Mouse (Mus musculus): ENCODE results near the gene Tcf12. TPM values are rescaled to one million over a fixed set of nuclear protein-coding genes. Genes with fewer than 3 reads are reported as not detected.

Gene Tcf12
- polyA plus RNA-seq, 1 experiment from 2014 or later, result 143 TPM

GRCm38 (mm10) chr9:72084131-72084530 lies 27.5 kb downstream of the Tcf12 start:
- Histone ChIP-seq H3K9me3 (no peaks in the 10 kb centered on the region), H3K27ac (no peak overlapping the region), H3K9ac (no peak overlapping the region), H3K27me3 (no peaks in the 10 kb centered on the region), H3K4me3 (no peak overlapping the region), H3K36me3 (no peaks in the 10 kb centered on the region; the same call in none of the 2 replicates), H3K4me2 (no peak overlapping the region), H3K4me1 (no peaks in the 10 kb centered on the region; the same call in 1 of the 2 replicates)
- no peak for ATAC-seq (ENCODE audit: insufficient number of reproducible peaks, insufficient read depth, low FRiP score, low TSS enrichment, low read depth)

GRCm38 (mm10) chr9:72076158-72076557 lies 35.5 kb downstream of the Tcf12 start:
- H3K36me3 ChIP-seq, result no peaks in the 10 kb centered on the region
- H3K27me3 ChIP-seq, result no peaks in the 10 kb centered on the region
- H3K4me2 ChIP-seq, result no peak overlapping the region
- no peaks in the 10 kb centered on the region for H3K4me1 ChIP-seq
- no peak overlapping the region for H3K9ac ChIP-seq
- no peaks in the 10 kb centered on the region for H3K9me3 ChIP-seq
- no peak overlapping the region for H3K27ac ChIP-seq
- no peak for ATAC-seq (ENCODE audit: insufficient number of reproducible peaks, insufficient read depth, low FRiP score, low TSS enrichment, low read depth)
- no peak overlapping the region for H3K4me3 ChIP-seq

- H3K27me3 ChIP-seq, result no peaks in the 10 kb centered on the region
- no peak overlapping the region for H3K4me2 ChIP-seq
- H3K9me3 ChIP-seq, result no peaks in the 10 kb centered on the region
- H3K27ac ChIP-seq, result no peak overlapping the region
- no peak for ATAC-seq (ENCODE audit: insufficient number of reproducible peaks, insufficient read depth, low FRiP score, low TSS enrichment, low read depth)
- no peak overlapping the region for H3K4me3 ChIP-seq
- no peak overlapping the region for H3K9ac ChIP-seq
- no peaks in the 10 kb centered on the region for H3K36me3 ChIP-seq
- no peaks in the 10 kb centered on the region for H3K4me1 ChIP-seq
These were observed 45.5 kb downstream of the Tcf12 start for GRCm38 (mm10) chr9:72066151-72066550.

GRCm38 (mm10) chr9:72053144-72053543 lies 58.5 kb downstream of the Tcf12 start:
- Histone ChIP-seq H3K36me3 (peaks cover 3% of the 10 kb centered on the region; the same call in 1 of the 2 replicates), H3K27ac (no peak overlapping the region), H3K9ac (no peak overlapping the region), H3K4me1 (peaks cover 8% of the 10 kb centered on the region; the same call in 1 of the 2 replicates), H3K4me3 (no peak overlapping the region), H3K27me3 (no peaks in the 10 kb centered on the region), H3K4me2 (no peak overlapping the region), H3K9me3 (no peaks in the 10 kb centered on the region)
- no peak for ATAC-seq (ENCODE audit: insufficient number of reproducible peaks, insufficient read depth, low FRiP score, low TSS enrichment, low read depth)
- 91% methylated on average over 3 of the region's 3 CpGs for WGBS

- Histone ChIP-seq H3K36me3 (no peaks in the 10 kb centered on the region), H3K4me3 (no peak overlapping the region), H3K4me2 (no peak overlapping the region), H3K9ac (no peak overlapping the region), H3K27ac (no peak overlapping the region), H3K27me3 (no peaks in the 10 kb centered on the region), H3K9me3 (no peaks in the 10 kb centered on the region), H3K4me1 (peaks cover 11% of the 10 kb centered on the region)
- ATAC-seq (ENCODE audit: insufficient number of reproducible peaks, insufficient read depth, low FRiP score, low TSS enrichment, low read depth), result no peak
These were observed 71.5 kb downstream of the Tcf12 start for GRCm38 (mm10) chr9:72040156-72040555.

GRCm38 (mm10) chr9:72039369-72039768 lies 72.3 kb downstream of the Tcf12 start:
- H3K36me3 ChIP-seq, result no peaks in the 10 kb centered on the region
- H3K4me1 ChIP-seq, result peaks cover 8% of the 10 kb centered on the region
- H3K4me2 ChIP-seq, result no peak overlapping the region
- H3K9me3 ChIP-seq, result no peaks in the 10 kb centered on the region
- no peak overlapping the region for H3K4me3 ChIP-seq
- no peak overlapping the region for H3K9ac ChIP-seq
- H3K27ac ChIP-seq, result no peak overlapping the region
- ATAC-seq (ENCODE audit: insufficient number of reproducible peaks, insufficient read depth, low FRiP score, low TSS enrichment, low read depth), result no peak
- WGBS, result 90% methylated on average over 2 of the region's 2 CpGs
- no peaks in the 10 kb centered on the region for H3K27me3 ChIP-seq

- Histone ChIP-seq H3K27me3 (no peaks in the 10 kb centered on the region), H3K4me2 (no peak overlapping the region), H3K9ac (no peak overlapping the region), H3K9me3 (no peaks in the 10 kb centered on the region), H3K36me3 (no peaks in the 10 kb centered on the region), H3K4me3 (no peak overlapping the region), H3K27ac (no peak overlapping the region), H3K4me1 (peaks cover 8% of the 10 kb centered on the region)
- no peak for ATAC-seq (ENCODE audit: insufficient number of reproducible peaks, insufficient read depth, low FRiP score, low TSS enrichment, low read depth)
- 71% methylated on average over 2 of the region's 2 CpGs for WGBS
These were observed 74.6 kb downstream of the Tcf12 start for GRCm38 (mm10) chr9:72037059-72037516.

GRCm38 (mm10) chr9:72036257-72036656 lies 75.4 kb downstream of the Tcf12 start:
- no peak overlapping the region for H3K4me3 ChIP-seq
- H3K27me3 ChIP-seq, result no peaks in the 10 kb centered on the region
- H3K36me3 ChIP-seq, result no peaks in the 10 kb centered on the region
- H3K27ac ChIP-seq, result no peak overlapping the region
- no peak for ATAC-seq (ENCODE audit: insufficient number of reproducible peaks, insufficient read depth, low FRiP score, low TSS enrichment, low read depth)
- H3K4me2 ChIP-seq, result no peak overlapping the region
- peaks cover 8% of the 10 kb centered on the region for H3K4me1 ChIP-seq
- WGBS, result 86% methylated on average over 3 of the region's 3 CpGs
- no peaks in the 10 kb centered on the region for H3K9me3 ChIP-seq
- H3K9ac ChIP-seq, result no peak overlapping the region

GRCm38 (mm10) chr9:72033271-72033670 lies 78.4 kb downstream of the Tcf12 start:
- no peak overlapping the region for H3K4me2 ChIP-seq
- H3K9ac ChIP-seq, result no peak overlapping the region
- ATAC-seq (ENCODE audit: insufficient number of reproducible peaks, insufficient read depth, low FRiP score, low TSS enrichment, low read depth), result no peak
- no peaks in the 10 kb centered on the region for H3K27me3 ChIP-seq
- no peaks in the 10 kb centered on the region for H3K9me3 ChIP-seq
- H3K36me3 ChIP-seq, result no peaks in the 10 kb centered on the region
- H3K4me3 ChIP-seq, result no peak overlapping the region
- H3K4me1 ChIP-seq, result peaks cover 8% of the 10 kb centered on the region
- H3K27ac ChIP-seq, result no peak overlapping the region
- WGBS, result 90% methylated on average over 2 of the region's 2 CpGs

GRCm38 (mm10) chr9:72030274-72030673 lies 81.4 kb downstream of the Tcf12 start:
- no peak for ATAC-seq (ENCODE audit: insufficient number of reproducible peaks, insufficient read depth, low FRiP score, low TSS enrichment, low read depth)

GRCm38 (mm10) chr9:72029601-72030000 lies 82.1 kb downstream of the Tcf12 start:
- Histone ChIP-seq H3K27me3 (no peaks in the 10 kb centered on the region), H3K36me3 (no peaks in the 10 kb centered on the region), H3K4me2 (no peak overlapping the region), H3K27ac (no peak overlapping the region), H3K9ac (no peak overlapping the region), H3K4me3 (no peak overlapping the region), H3K4me1 (no peaks in the 10 kb centered on the region; the same call in 1 of the 2 replicates), H3K9me3 (no peaks in the 10 kb centered on the region)
- no peak for ATAC-seq (ENCODE audit: insufficient number of reproducible peaks, insufficient read depth, low FRiP score, low TSS enrichment, low read depth)
- WGBS, result 62% methylated on average over 1 of the region's 1 CpGs

More at GRCm38 (mm10) chr9:72030274-72030673, 81.4 kb downstream of the Tcf12 start:
- peak overlapping the region; percentile 28; the same call in 1 of the 2 replicates for H3K27ac ChIP-seq
- no peak overlapping the region for H3K4me3 ChIP-seq
- H3K36me3 ChIP-seq, result no peaks in the 10 kb centered on the region
- H3K9ac ChIP-seq, result no peak overlapping the region
- H3K27me3 ChIP-seq, result no peaks in the 10 kb centered on the region
- H3K9me3 ChIP-seq, result no peaks in the 10 kb centered on the region
- H3K4me2 ChIP-seq, result no peak overlapping the region
- H3K4me1 ChIP-seq, result no peaks in the 10 kb centered on the region; the same call in 1 of the 2 replicates

GRCm38 (mm10) chr9:72023274-72023673 lies 88.4 kb downstream of the Tcf12 start:
- H3K27me3 ChIP-seq, result no peaks in the 10 kb centered on the region
- H3K4me2 ChIP-seq, result no peak overlapping the region
- no peaks in the 10 kb centered on the region for H3K36me3 ChIP-seq
- no peak overlapping the region for H3K27ac ChIP-seq
- no peak overlapping the region for H3K9ac ChIP-seq
- H3K4me3 ChIP-seq, result no peak overlapping the region
- no peaks in the 10 kb centered on the region for H3K9me3 ChIP-seq
- peaks cover 15% of the 10 kb centered on the region for H3K4me1 ChIP-seq
- ATAC-seq (ENCODE audit: insufficient number of reproducible peaks, insufficient read depth, low FRiP score, low TSS enrichment, low read depth), result no peak
- WGBS, result 65% methylated on average over 5 of the region's 5 CpGs

- Histone ChIP-seq H3K4me2 (no peak overlapping the region), H3K9me3 (no peaks in the 10 kb centered on the region), H3K4me3 (no peak overlapping the region), H3K9ac (no peak overlapping the region), H3K27me3 (no peaks in the 10 kb centered on the region), H3K4me1 (peaks cover 15% of the 10 kb centered on the region), H3K27ac (peak overlapping the region; percentile 36; the same call in 1 of the 2 replicates), H3K36me3 (no peaks in the 10 kb centered on the region)
- ATAC-seq (ENCODE audit: insufficient number of reproducible peaks, insufficient read depth, low FRiP score, low TSS enrichment, low read depth), result no peak
- WGBS, result 36% methylated on average over 3 of the region's 3 CpGs
These were observed 90.2 kb downstream of the Tcf12 start for GRCm38 (mm10) chr9:72021512-72021911.

All from embryonic facial prominence, embryonic 13.5 days (tissue).